Mouse (Mus musculus) lung, adult 10 weeks (tissue): ENCODE data around the gene Bphl. TPM values are rescaled to one million over a fixed set of nuclear protein-coding genes. Genes with fewer than 3 reads are reported as not detected.

ENCODE experiments used
- polyA plus RNA-seq: library from polyadenylated mRNA; stranded (reverse); fragments of 350-450 nt; fragmentation: Illumina TruSeq; extraction: RNeasy Lipid Tissue Mini Kit (QIAGEN cat#74804); gene quantifications from one replicate; pipeline ENCODE4 v1.2.3, GENCODE M21; 2014; ENCODE audit warnings: low read depth, low replicate concordance; ENCODE audit not compliant: insufficient read depth

Gene Bphl
- polyA plus RNA-seq: 45.4 TPM

GRCm38 (mm10) chr13:34037172-34038055 lies at the start of gene Bphl:
Gene Bphl, plus strand, starts transcription at chr13:34037597.

GRCm38 (mm10) chr13:34002058-34003006 lies 35.1 kb upstream of the Bphl start, which contains the start of the genes Ripk1 and Serpinb6a:
Gene Ripk1, plus strand, starts transcription at chr13:34002363.
Gene Serpinb6a, minus strand, starts transcription at chr13:34002794.

GRCm38 (mm10) chr13:34077492-34078271 lies 40.3 kb downstream of the Bphl start, which contains the start of gene Tubb2a:
Gene Tubb2a, minus strand, starts transcription at chr13:34078007.

Other genes with a start within 250 kb of the Bphl start
- gene Serpinb6e, start 194.2 kb upstream of the Bphl start, polyA plus RNA-seq: not detected
- gene Serpinb6c, start 131.9 kb upstream of the Bphl start, polyA plus RNA-seq: 0.24 TPM
- 18.2 TPM for gene Nqo2, start 72.9 kb upstream of the Bphl start, polyA plus RNA-seq
- 11.4 TPM for gene Ripk1, start 35.2 kb upstream of the Bphl start, polyA plus RNA-seq
- gene Serpinb6a, start 34.8 kb upstream of the Bphl start, polyA plus RNA-seq: 205 TPM
- 89.3 TPM for gene Tubb2a, start 40.4 kb downstream of the Bphl start, polyA plus RNA-seq
- gene Tubb2b, start 92.9 kb downstream of the Bphl start, polyA plus RNA-seq: 4.9 TPM
- gene Psmg4, start 125.4 kb downstream of the Bphl start, polyA plus RNA-seq: 50.5 TPM